Mouse (Mus musculus) liver, adult (tissue): ENCODE measurements at regions not wholly inside any gene's neighbourhood (a gene's known extent, or its start where the extent isn't known, plus 50 kb on each side); places are given as distances from the start of the nearest gene placed in this dataset.

Experiments used
- GATA4 ChIP-seq: IDR thresholded peaks from 2 replicates; pipeline ENCODE4 v1.6.1; 2014; ENCODE audit warnings: mild to moderate bottlenecking, low read length; ENCODE audit not compliant: insufficient replicate concordance

DNA sequence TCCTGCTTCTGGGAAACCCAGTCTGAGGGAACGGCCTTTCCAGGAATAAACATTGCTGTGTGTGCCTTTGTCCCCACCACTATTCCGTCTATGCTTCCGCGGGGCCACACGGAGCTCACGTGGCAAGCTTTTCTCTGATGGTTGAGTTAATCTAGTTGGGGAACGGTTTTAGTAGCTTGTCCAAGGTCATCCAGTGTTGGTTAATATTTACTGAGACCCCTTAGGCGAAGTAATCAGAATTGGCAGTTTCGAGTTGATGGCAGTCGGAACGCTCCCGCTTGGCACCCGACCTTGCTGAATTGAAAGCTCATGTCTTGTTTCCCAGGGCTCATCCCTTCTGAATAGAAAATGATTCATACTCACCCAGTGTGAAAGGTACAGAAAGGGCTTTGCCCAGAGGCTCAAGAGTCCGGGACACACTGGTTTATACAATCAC lies 71.6 kb upstream of the Usp24 start:
- no peak for TF ChIP-seq GATA4

DNA sequence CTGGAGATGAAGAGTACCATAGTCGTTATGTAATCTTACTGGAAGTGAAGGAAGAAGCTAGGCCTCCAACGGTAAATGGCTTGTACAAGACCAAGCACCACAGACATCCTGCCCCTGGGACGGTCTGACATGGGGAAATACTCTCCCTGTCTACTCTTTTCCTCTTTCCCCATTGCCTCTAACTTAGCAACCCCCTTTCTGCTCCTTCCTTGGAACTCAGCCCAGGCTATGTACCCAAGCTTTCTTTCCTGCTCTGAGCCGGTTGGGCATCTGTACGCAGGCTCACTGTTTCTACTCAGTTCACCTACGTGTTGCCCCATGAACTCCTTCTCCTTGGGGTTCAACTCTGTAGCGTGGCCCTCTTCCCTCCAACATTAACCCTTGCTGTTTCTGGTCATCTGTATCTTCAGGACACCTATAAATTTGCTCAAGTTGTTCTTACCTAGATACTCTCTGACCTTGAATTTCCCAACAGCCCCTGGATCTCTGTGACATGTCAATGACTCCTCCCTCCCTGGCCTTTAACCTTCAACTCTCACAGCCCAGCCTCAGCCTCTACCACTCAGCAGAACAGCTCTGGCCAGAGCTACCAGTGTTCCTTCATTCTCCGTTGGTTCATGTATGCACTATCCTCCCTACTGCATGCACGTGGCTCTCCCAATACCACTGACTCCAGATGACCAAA lies 71.0 kb upstream of the Usp24 start:
- no peak for TF ChIP-seq GATA4

DNA sequence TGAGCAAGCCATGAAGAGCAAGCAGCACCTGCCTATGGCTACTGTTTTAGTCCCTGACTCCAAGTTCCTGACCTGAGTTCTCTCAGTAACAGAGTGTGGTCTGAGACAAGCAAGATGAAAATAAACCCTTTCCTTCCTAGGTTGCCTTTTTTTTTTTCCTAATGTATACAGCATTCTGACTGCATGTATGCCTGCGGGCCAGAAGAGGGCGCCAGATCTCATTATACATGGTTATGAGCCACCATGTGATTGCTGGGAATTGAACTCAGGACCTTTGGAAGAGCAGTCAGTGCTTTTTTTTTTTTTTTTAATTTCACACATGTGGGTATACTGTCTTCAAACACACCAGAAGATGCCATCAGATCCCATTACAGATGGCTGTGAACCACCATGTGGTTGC lies 69.3 kb upstream of the Usp24 start:
- no peak for TF ChIP-seq GATA4

DNA sequence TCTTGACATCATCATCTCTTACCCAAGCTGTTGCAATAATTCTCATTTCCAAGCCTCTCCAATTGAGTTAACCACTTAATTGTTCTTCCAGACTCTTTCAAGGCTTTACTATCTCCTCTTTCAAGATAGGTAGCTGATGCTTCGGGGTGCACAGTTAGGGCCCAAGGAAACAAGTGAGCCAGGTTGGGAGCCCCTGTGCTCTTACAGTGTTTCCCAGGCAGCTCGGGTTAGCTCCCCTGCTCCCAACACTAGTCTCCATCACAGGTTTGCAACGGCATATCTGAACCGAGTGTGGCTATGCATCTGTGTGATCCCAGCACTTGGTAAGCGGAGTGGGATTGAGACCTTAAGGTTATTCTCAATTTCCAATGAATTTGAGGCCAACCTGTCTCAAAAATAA lies 68.6 kb upstream of the Usp24 start:
- TF ChIP-seq GATA4 = no peak

DNA sequence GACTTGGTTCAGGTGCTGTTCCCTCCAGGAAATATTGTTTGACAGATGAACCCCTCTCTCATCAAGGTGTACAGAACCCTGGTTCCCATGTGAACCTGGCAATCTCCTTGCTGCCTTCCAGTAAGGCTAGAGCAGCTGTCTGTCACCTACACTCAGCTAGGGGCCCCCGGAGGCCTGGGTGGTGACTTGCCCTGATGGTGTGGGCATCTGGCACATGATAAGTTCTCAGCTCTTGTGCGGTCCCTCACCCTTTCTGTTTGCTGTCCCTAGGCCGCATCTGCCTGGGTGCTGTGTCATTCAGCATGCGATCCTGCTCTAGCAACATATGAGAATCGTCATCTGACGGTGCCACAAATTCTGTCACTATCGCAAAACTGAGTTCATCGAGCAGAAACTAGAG lies 67.7 kb upstream of the Usp24 start:
- no peak for TF ChIP-seq GATA4

DNA sequence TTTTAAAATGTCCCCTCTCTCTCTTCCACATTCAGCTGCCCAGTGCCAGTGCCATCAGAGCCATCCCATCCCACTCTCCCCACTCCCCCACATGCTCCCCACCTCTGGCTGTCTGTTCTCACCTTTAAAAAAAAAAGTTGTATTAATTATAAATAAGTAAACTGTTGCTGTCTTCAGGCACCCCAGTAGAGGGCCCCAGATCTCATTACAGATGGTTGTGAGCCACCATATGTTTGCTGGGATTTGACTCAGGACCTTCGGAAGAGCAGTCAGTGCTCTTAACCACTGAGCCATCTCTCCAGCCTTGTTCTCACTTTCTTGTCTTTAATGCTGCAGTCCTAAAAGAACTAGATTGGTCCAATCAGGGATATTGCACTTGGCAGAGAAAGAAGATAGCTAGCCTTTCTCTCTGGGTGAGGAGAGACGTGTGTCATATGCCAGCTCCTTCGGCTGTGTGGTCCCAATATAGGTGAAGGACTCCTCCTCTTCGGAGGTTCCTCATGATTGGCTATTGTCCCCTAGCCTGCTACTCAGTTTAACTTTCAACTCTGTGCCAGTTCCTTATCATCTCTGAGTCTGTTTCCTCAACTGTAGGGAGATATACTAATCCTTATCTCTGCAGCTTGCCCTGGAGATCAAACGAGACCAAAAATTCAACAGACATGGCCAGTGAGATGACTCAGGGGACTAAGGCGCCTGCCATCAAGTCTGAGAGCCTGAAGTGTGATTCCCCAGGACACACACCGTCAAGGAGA lies 66.8 kb upstream of the Usp24 start:
- no peak for TF ChIP-seq GATA4

DNA sequence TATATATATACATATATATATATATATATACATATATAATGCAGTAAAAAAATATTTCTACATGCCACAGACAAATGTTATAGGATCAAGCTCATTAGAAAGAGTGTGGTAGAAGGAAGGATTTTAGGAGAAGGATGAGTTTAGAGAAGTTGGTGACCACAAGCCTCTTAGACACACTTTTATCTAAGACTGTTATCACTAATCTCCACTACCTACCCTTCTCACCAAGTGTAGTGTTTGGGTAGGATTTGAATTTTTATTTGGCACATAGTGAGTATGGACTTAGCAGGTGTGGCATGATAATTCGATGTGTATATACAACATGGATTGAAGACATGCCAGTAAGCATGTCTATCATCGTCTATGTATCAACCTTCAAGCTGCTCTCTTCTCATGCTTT lies 66.0 kb upstream of the Usp24 start:
- TF ChIP-seq GATA4 = no peak

DNA sequence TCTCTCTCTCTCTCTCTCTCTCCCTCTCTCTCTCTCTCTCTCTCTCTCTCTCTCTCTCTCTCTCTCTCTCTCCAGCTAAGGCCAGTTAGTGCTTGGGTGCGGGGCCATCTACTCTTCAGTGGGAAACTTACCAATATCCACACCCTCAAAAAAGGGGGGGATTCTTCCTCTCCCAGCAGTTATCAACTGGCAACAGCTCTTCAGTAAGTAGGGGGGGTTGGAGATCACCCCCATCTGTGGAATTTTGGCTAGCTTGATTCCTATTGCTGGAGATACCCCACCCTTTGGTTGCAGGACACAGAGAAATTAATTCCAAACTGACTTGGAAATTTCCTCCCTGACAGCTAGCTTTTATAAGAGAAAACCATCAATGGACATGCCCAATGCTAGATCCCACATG lies 64.6 kb upstream of the Usp24 start:
- no peak for TF ChIP-seq GATA4

DNA sequence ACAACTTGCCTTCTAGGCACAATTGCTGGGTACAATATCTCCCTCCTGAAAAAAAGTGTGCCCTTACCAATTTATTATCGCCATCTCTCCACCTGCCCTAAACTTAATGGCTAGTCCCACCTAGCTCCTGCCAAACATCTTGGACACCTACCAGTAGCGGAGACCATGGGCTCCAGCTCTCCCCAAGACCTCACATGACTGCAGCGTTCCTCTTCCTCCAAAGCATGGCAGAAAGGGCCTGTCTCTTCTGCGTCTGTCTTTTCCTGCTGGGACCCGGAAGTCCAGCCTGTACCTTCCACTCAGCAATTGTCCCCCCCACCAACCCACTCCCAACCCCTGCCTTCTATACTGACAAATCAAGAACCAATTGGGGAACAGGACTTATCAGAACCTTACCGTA lies 63.1 kb upstream of the Usp24 start:
- no peak for TF ChIP-seq GATA4

DNA sequence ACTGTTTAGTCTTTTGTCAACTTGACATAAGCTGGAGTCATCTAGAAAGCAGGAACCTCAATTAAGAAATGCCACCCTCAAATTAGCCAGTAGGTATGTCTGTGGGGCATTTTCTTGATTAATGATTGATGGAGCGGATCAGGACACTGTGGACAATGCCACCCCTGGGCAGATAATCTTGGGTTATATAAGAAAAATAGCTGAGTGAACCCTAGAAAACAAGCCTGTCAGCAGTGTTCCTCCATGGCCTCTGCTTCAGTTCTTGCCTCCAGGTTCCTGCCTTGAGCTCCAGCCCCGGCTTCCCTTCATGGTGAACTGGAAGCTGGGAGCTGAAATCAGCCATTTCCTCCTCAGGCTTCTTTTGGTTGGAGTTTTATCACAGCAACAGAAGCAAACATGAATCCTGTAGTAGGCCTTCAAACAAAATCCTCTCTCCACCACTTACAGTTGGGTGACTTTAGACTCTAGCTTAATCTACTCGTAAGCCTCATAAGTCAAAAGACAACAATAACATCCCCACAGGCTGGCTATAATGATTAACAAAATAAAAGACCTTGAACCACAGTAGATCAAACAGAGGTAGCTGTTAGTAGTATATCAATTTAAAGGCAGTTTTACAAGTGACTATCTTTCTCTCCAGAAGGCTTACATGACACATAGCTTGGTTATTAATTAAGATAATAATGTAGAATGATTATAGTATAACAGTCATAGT lies 61.1 kb upstream of the Usp24 start:
- peak; percentile 25; the same call in 1 of the 2 replicates for TF ChIP-seq GATA4

DNA sequence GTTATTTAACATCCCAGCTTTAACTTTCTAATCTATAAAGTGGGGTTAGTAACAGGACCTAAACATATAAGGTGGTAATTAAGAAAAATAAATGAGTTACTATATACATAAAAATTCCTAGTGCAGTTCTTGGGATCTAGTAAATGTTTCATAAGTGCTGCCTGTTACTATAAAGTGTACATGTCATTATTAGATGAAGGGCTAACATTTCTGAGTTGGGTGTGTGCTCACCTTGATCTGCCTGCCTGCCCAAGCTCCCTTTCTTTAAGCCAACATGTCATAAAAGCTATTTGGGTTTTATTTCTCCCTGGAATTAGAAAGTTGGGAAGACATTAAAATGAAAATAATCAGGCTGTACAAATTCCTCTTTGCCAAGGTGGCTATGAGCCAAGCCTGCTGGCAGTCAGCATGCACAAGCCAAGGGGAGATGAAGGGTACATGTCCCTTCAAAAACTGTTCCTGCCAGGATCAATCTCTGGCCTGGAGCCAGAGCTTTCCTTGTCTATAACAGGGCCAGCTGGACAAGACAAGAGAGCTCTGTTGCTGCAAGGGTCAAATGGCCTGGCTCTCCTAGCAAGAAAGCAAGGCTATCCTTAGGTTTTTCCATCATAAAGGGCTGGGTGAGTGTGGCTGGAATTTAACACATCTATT lies 59.9 kb upstream of the Usp24 start:
- TF ChIP-seq GATA4 = no peak

DNA sequence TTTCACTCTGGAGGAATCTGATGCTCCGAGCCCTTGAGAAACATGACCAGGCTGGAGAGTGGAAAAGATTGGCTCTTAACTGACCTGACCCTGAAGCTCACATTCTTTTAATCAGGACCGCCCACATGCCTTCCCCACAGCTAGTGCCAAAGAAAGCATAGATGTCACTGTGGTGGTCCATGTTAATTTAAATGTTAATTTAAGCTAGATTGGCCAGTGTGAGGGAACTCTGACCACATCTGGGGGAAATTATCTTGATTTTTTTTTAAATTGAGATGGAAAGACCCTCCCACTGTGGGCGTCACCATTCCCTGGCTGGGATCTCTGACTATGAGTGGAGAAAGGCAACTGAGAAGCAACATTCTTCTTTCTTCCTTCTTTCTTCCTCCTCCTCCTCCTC lies 54.6 kb upstream of the Usp24 start:
- TF ChIP-seq GATA4 = no peak

DNA sequence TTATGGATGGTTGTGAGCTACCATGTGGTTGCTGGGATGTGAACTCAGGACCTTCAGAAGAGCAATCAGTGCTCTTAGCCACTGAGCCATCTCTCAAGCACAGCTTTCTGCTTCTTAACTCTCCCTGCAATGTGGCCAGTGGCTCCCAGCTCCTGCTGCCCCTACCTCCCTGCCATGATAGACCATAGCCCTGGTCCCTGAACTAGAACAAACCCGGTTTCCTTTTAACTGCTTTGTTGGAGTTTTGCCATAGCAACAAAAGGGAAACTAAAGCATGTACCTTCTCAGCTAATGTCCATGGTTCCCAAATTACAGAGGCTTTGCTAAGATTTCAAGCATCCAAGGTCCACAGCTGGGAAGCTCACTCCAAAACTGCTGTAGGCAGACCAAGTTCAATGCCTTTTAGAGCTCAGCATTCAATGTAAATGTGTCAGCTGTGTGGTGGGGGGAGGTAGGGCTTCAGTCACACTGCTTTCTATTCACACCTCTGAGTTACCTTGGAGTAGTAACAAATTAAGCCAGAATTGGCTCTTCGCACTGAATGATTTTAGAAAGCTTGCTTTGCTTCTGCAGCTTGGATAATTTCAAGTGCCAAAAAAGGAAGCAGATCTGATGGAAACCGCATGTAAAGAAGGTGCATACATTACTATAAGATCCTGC lies 54.0 kb upstream of the Usp24 start:
- TF ChIP-seq GATA4 = no peak

DNA sequence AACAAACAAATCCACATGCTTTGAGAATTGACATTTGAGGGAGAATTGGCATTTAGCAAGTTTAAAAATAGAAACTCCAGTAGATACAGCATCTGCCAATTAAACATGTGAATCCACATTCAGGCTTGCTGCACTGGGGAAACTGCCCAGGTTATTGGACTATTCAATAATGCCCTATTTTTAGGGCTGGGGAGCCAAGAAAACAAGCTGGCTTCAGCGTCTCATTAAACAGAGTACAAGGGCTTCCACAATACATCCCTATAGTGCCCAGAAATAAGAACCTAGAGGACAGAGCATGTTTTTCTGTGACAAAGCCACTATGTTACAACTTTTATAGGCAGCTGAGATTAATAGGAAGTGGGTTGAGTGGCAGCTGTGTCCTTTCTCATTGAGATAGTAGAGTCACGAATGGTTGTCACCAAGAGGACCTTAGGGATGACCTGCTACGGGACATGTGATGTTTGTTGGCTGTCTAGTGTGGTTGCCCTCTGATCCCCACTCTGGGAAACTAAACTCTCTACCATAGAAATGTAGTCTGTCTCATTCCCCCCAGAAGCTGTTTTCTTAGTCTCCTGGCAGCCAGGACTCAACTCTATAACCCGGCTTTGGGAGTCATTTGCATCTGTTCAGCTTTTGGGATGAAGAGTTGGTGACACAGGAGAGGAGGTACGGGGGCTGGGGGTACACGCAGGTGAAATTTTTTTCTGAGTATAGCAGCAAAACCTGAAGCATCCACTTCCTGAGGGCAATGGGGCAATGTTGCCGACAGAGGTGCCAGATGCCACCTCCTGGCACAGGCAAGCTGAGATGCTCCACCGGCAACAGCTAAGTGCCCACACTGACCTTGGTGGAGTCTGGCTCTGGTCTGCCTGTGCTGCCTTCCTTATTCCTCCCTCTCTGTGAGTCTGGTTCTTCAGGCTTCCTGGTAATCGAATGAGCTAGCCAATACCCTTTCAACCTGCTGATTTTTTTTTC lies 53.0 kb upstream of the Usp24 start:
- TF ChIP-seq GATA4 = no peak
